In genomic region chr9:92353306-92353705, GRCm38 (mm10) we compare ENCODE assay signal across 28 mouse cellular contexts. TPM values are rescaled to one million over a fixed set of nuclear protein-coding genes. Genes with fewer than 3 reads are reported as not detected.
A peak's percentile ranks its signal among the peaks of the same experiment; 100 is the strongest.
DNase-seq lines count a peak whose midpoint lies in the region; ATAC-seq and TF ChIP-seq lines count a peak whose summit lies in the region.
"Had no signal": no experiment of that assay in that cellular context is flagged by ENCODE, and none has a peak within 500 bp of the region (broad histone marks: within the 10 kb centered on the region; RNA-seq: fewer than 3 reads in every experiment).

No protein-coding gene starts in this region.

- intact Hi-C loops in left cerebral cortex, postnatal 25 days (cut with DNase I): no loop called here

- H3K4me1 ChIP-seq in kidney, postnatal 0 days (replicated peaks; ENCODE audit: insufficient read depth, low read length): no peaks in the 10 kb centered on the region
- H3K4me1 ChIP-seq in MEL (ENCODE audit: control insufficient read depth in 1 of 2, insufficient read depth in 2 of 2, low read length in 2 of 2): no peaks in the 10 kb centered on the region
- no peaks in the 10 kb centered on the region for H3K4me1 ChIP-seq in hindbrain, embryonic 10.5 days (replicated peaks)
- H3K4me1 ChIP-seq: heart, embryonic 15.5 days; midbrain, embryonic 10.5 days; stomach, embryonic 15.5 days had no signal

- DNase-seq in adrenal gland, postnatal 14 days: peak; percentile 13
- DNase-seq in adrenal gland, adult 18-20 months (ENCODE audit: low spot score in 2 of 2): no peak
- DNase-seq in kidney, postnatal 0 days (ENCODE audit: low spot score): peak; percentile 4
- no peak for DNase-seq in kidney, adult 11 months
- peak; percentile 40 for DNase-seq in MEL (ENCODE audit: low read depth, low spot score)
- peak; percentile 22 for DNase-seq in fibroblast of lung, adult 2 months (ENCODE audit: low read depth)
- DNase-seq in hindbrain, embryonic 10.5 days (ENCODE audit: low spot score): no peak
- no peak for DNase-seq in left cerebral cortex, postnatal 25 days (ENCODE audit: low spot score in 2 of 2)
- DNase-seq: B cell, adult 2 months; cerebellum, adult 9-10 months; kidney, postnatal 10 days; layer of hippocampus, postnatal 36 days; liver had no signal

- TF ChIP-seq RAD21 in MEL (IDR thresholded peaks at IDR 0.05; ENCODE audit: low read depth, low read length): no peak

- H3K9me3 ChIP-seq in kidney, postnatal 0 days (replicated peaks; ENCODE audit: low read length): no peaks in the 10 kb centered on the region
- H3K9me3 ChIP-seq in MEL (replicated peaks; ENCODE audit: insufficient read depth, low read length): no peaks in the 10 kb centered on the region
- no peaks in the 10 kb centered on the region for H3K9me3 ChIP-seq in hindbrain, embryonic 10.5 days
- H3K9me3 ChIP-seq: heart, embryonic 15.5 days; midbrain, embryonic 10.5 days; stomach, embryonic 15.5 days had no signal

- no peak overlapping the region for H3K4me3 ChIP-seq in kidney, postnatal 0 days (replicated peaks; ENCODE audit: low read depth, low read length)
- H3K4me3 ChIP-seq in MEL (ENCODE audit: control insufficient read depth in 1 of 2, insufficient read depth in 1 of 2, low read depth in 2 of 2, low read length in 2 of 2): no peak overlapping the region
- H3K4me3 ChIP-seq in hindbrain, embryonic 10.5 days: no peak overlapping the region
- H3K4me3 ChIP-seq: heart, embryonic 15.5 days; midbrain, embryonic 10.5 days; stomach, embryonic 15.5 days had no signal

- no peak for ATAC-seq in kidney, postnatal 0 days (replicated peaks; ENCODE audit: low FRiP score, low read depth)
- ATAC-seq: forebrain, embryonic 16.5 days; hindbrain, embryonic 16.5 days; intestine, embryonic 16.5 days; lung, postnatal 0 days; Patski had no signal

- no peaks in the 10 kb centered on the region for H3K27me3 ChIP-seq in kidney, postnatal 0 days (ENCODE audit: insufficient read depth, low read length)
- no peaks in the 10 kb centered on the region for H3K27me3 ChIP-seq in MEL (ENCODE audit: control insufficient read depth in 1 of 2, insufficient read depth in 2 of 2, low read length in 2 of 2)
- H3K27me3 ChIP-seq in hindbrain, embryonic 10.5 days (ENCODE audit: insufficient read depth, poor library complexity, severe bottlenecking): no peaks in the 10 kb centered on the region
- H3K27me3 ChIP-seq: heart, embryonic 15.5 days; Patski; stomach, embryonic 15.5 days had no signal

- TF ChIP-seq POLR2A in MEL (IDR thresholded peaks at IDR 0.05; ENCODE audit: control insufficient read depth in 1 of 2, insufficient read depth in 1 of 2, low read depth in 1 of 2, low read length in 2 of 2, poor library complexity in 1 of 2): no peak

- no peak overlapping the region for H3K9ac ChIP-seq in kidney, postnatal 0 days (ENCODE audit: low read depth, low read length)
- H3K9ac ChIP-seq in MEL (ENCODE audit: control insufficient read depth, low read depth, low read length, poor library complexity, severe bottlenecking): no peak overlapping the region
- H3K9ac ChIP-seq: heart, embryonic 15.5 days; stomach, embryonic 15.5 days had no signal

- no peak for TF ChIP-seq CTCF in kidney, postnatal 0 days (IDR thresholded peaks at IDR 0.05; ENCODE audit: low read depth)
- no peak for TF ChIP-seq CTCF in MEL (IDR thresholded peaks at IDR 0.05 in 2 of 3, conservative IDR thresholded peaks at IDR 0.05 in 1 of 3; ENCODE audit: control insufficient read depth in 1 of 3, insufficient read depth in 1 of 3, low read depth in 2 of 3, low read length in 3 of 3, poor library complexity in 1 of 3, severe bottlenecking in 1 of 3)

- no peaks in the 10 kb centered on the region for H3K79me2 ChIP-seq in MEL (ENCODE audit: control insufficient read depth, insufficient read depth, low read length, poor library complexity)

- WGBS in kidney, postnatal 0 days: 79% methylated on average over 3 of the region's 3 CpGs
- 79% methylated on average over 3 of the region's 3 CpGs for WGBS in hindbrain, embryonic 10.5 days

- H3K4me2 ChIP-seq in kidney, postnatal 0 days (ENCODE audit: low read length): no peak overlapping the region
- H3K4me2 ChIP-seq: heart, embryonic 15.5 days; stomach, embryonic 15.5 days had no signal

- no peak for TF ChIP-seq EP300 in MEL (IDR thresholded peaks at IDR 0.05; ENCODE audit: low read depth in 1 of 2, low read length in 2 of 2)

- H3K36me3 ChIP-seq in kidney, postnatal 0 days (ENCODE audit: insufficient read depth, low read length): no peaks in the 10 kb centered on the region
- H3K36me3 ChIP-seq in MEL (ENCODE audit: control insufficient read depth in 1 of 2, insufficient read depth in 2 of 2, low read length in 2 of 2): no peaks in the 10 kb centered on the region
- H3K36me3 ChIP-seq in hindbrain, embryonic 10.5 days: no peaks in the 10 kb centered on the region
- H3K36me3 ChIP-seq: heart, embryonic 15.5 days; midbrain, embryonic 10.5 days; stomach, embryonic 15.5 days had no signal

- H3K27ac ChIP-seq in kidney, postnatal 0 days: no peak overlapping the region
- H3K27ac ChIP-seq in MEL (ENCODE audit: control insufficient read depth, low read depth, low read length): no peak overlapping the region
- H3K27ac ChIP-seq in hindbrain, embryonic 10.5 days: no peak overlapping the region
- H3K27ac ChIP-seq: heart, embryonic 15.5 days; midbrain, embryonic 10.5 days; stomach, embryonic 15.5 days had no signal

TF ChIP-seq in MEL, 35 proteins besides CTCF, POLR2A, EP300 and RAD21:
- TF ChIP-seq ZC3H11A (IDR thresholded peaks at IDR 0.05; ENCODE audit: low read depth, low read length): no peak
- TF ChIP-seq HCFC1 (IDR thresholded peaks at IDR 0.05; ENCODE audit: low read depth, low read length): no peak
- no peak for TF ChIP-seq TCF12 (IDR thresholded peaks at IDR 0.05; ENCODE audit: low read depth, low read length)
- no peak for TF ChIP-seq JUND (IDR thresholded peaks at IDR 0.05; ENCODE audit: low read depth, low read length)
- no peak for TF ChIP-seq MXI1 (IDR thresholded peaks at IDR 0.05; ENCODE audit: low read depth, low read length)
- no peak for TF ChIP-seq ETS1 (IDR thresholded peaks at IDR 0.05; ENCODE audit: low read depth, low read length)
- no peak for TF ChIP-seq SIN3A (IDR thresholded peaks at IDR 0.05; ENCODE audit: low read length)
TF ChIP-seq in MEL: peak in this region for 0.

RNA-seq across cellular contexts. Expression of gene 1700057G04Rik, which starts 44.1 kb away (rescaled TPM):
- not detected in 2 replicates for total RNA-seq in adrenal gland, postnatal 14 days (2021)
- total RNA-seq in adrenal gland, adult 18-20 months (2021): not detected
- polyA plus RNA-seq in kidney, postnatal 0 days (2015; fragmentation: Nextera tagmentation; extraction: Ambion mirVana): 0.30 TPM in 1 of 2 replicates, not detected in the other
- not detected in 2 replicates for total RNA-seq in MEL (2012; rRNA removed)
- under 1 TPM in 1 of 2 experiments, not detected in 1; 0.19 TPM for polyA plus RNA-seq in MEL (2012; ENCODE audit: insufficient read depth in 1 of 2, insufficient read length in 2 of 2, low read depth in 1 of 2, low replicate concordance in 2 of 2, missing spikeins in 1 of 2)
- not detected in 2 replicates for polyA plus RNA-seq in hindbrain, embryonic 10.5 days (2016; fragmentation: Nextera tagmentation; extraction: Ambion mirVana)
- not detected for total RNA-seq in left cerebral cortex, postnatal 25 days (2021)
- total RNA-seq: common myeloid progenitor, adult 5-6 weeks; gastrocnemius, adult 18-20 months; layer of hippocampus, adult 18-20 months; layer of hippocampus, postnatal 36 days; left cerebral cortex, postnatal 36 days; midbrain, postnatal 0 days had no signal
- polyA plus RNA-seq: embryonic facial prominence, embryonic 14.5 days; forebrain, embryonic 16.5 days; heart, embryonic 15.5 days; hindbrain, embryonic 16.5 days; intestine, embryonic 16.5 days; liver, embryonic 16.5 days; lung, postnatal 0 days; midbrain, embryonic 10.5 days; midbrain, postnatal 0 days; Patski; stomach, embryonic 15.5 days had no signal

Comparison
In these comparisons a context has a peak if more than half of its experiments do, and no peak if none do; other contexts are left out.
1. DNase-seq: peak in adrenal gland, postnatal 14 days (single experiment), kidney, postnatal 0 days (single experiment), MEL (single experiment) and fibroblast of lung, adult 2 months (single experiment); none in adrenal gland, adult 18-20 months (0 of 2), kidney, adult 11 months (single experiment), hindbrain, embryonic 10.5 days (single experiment) and left cerebral cortex, postnatal 25 days (0 of 2).